Mouse (Mus musculus): Measurements from ENCODE around the gene Ccl22. TPM values are rescaled to one million over a fixed set of nuclear protein-coding genes. Genes with fewer than 3 reads are reported as not detected.

Gene Ccl22
- polyA plus RNA-seq (2015; fragmentation: Nextera tagmentation; extraction: Ambion mirVana), result 0.05 TPM in 1 of 2 replicates, not detected in the other

DNA sequence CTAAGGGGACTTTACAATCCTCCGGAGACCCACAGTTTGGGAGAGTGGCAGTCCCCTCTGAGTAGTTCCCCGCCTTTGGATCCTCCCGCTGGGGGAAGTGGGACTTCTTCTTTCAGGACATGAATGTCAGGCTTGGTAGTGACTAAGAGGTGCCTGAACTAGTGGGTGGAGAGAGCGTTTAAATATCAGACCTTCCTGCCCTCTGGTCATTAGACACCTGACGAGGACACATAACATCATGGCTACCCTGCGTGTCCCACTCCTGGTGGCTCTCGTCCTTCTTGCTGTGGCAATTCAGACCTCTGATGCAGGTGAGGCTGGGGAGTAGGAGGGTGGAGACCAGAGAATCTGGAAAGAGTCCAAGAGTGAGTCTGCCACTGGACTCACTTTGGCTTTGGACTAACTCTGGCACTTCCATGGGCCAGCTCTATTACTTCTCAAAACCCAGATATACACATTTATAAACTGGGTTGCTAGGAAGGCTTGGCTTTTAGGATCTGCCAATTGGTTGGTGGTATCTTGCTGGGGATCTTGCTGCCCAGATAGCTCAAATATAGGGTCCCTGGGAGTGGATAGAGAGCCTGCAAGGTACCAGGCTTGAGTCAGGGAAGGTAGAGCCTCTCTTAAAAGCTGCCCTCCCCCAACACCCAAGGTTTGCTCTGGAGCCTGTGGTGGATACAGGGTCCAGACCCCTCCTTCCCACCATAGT, at the start of gene Ccl22:
Ccl22 (plus strand) TSS at position 115 of the 709 bp plus-strand sequence.

DNA sequence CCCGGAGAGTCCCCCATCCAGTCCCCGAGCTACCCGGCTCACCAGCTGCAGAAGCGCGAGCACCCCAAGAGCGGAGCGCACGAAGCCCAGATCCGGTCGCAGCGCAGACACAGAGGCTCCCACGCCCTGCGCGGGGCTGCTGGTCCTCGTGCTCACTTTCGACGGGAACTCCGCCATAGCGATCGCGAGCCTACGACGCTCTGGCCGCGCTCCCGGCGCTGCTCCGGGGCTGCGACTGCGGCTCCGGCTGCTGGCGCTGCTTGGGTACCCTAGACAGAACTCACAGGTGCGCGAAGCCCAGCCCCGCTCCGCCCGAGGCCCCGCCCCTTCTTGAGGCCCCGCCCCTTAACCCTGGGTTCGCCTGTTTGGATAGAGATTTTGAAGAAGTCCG, 49.4 kb upstream of the Ccl22 start, which contains the start of gene Pllp:
Pllp (minus strand) TSS at position 285 of the 391 bp plus-strand sequence.

DNA sequence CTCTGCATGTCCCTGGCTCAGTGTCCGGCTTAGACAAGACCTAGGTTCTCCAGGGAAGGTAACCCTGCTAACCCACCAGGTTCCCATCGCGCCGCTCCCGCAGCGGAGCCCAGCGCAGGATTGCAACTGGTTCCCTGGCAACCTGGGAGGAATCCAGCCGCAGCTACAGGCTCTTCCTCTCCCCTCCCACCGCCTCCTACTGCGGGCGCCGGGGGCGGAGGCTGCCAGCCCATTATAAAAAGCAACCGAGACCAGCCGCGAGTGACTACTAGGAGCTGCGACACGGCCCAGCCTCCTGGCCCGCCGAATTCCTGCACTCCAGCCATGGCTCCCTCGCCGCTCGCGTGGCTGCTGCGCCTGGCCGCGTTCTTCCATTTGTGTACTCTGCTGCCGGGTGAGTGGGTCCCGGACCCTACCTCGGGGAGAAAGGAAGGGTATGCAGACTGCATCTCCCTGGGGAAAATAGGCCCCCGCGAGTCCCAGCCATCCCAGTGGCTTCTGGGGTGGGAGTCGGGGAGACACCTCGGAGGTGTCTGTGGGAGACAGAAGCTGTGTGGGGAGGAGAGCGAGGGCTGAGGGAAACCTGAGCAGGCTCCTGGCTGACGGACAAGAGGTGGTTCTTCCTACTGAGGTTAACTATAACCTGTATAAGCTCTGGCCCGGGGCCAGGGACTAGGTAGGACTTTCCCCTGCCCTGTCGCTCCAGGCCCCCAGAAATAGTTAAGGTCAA, 26.7 kb downstream of the Ccl22 start, which contains the start of gene Cx3cl1:
Cx3cl1 (plus strand) TSS at position 69 of the 730 bp plus-strand sequence.

Other genes with a start within 250 kb of the Ccl22 start
- gene Cpne2, start 212.6 kb upstream of the Ccl22 start, polyA plus RNA-seq (2015; fragmentation: Nextera tagmentation; extraction: Ambion mirVana), result 11.7 and 13.1 TPM in 2 replicates
- gene Rspry1, start 143.7 kb upstream of the Ccl22 start, polyA plus RNA-seq (2015; fragmentation: Nextera tagmentation; extraction: Ambion mirVana), result 16.6 and 17.8 TPM in 2 replicates
- 30.3 and 36.6 TPM in 2 replicates for gene Fam192a, start 143.6 kb upstream of the Ccl22 start, polyA plus RNA-seq (2015; fragmentation: Nextera tagmentation; extraction: Ambion mirVana)
- 101 and 111 TPM in 2 replicates for gene Arl2bp, start 79.0 kb upstream of the Ccl22 start, polyA plus RNA-seq (2015; fragmentation: Nextera tagmentation; extraction: Ambion mirVana)
- gene Pllp, start 49.3 kb upstream of the Ccl22 start, polyA plus RNA-seq (2015; fragmentation: Nextera tagmentation; extraction: Ambion mirVana), result 43.5 and 49.2 TPM in 2 replicates
- gene Cx3cl1, start 26.4 kb downstream of the Ccl22 start, polyA plus RNA-seq (2015; fragmentation: Nextera tagmentation; extraction: Ambion mirVana), result 8.6 and 9.6 TPM in 2 replicates
- 0.73 TPM in 1 of 2 replicates, not detected in the other for gene Ccl17, start 64.9 kb downstream of the Ccl22 start, polyA plus RNA-seq (2015; fragmentation: Nextera tagmentation; extraction: Ambion mirVana)
- 50.5 and 54.1 TPM in 2 replicates for gene Coq9, start 92.7 kb downstream of the Ccl22 start, polyA plus RNA-seq (2015; fragmentation: Nextera tagmentation; extraction: Ambion mirVana)
- gene Ciapin1, start 92.8 kb downstream of the Ccl22 start, polyA plus RNA-seq (2015; fragmentation: Nextera tagmentation; extraction: Ambion mirVana), result 54.3 and 61.0 TPM in 2 replicates
- 93.9 and 99.1 TPM in 2 replicates for gene Polr2c, start 111.9 kb downstream of the Ccl22 start, polyA plus RNA-seq (2015; fragmentation: Nextera tagmentation; extraction: Ambion mirVana)
- gene Dok4, start 130.7 kb downstream of the Ccl22 start, polyA plus RNA-seq (2015; fragmentation: Nextera tagmentation; extraction: Ambion mirVana), result 18.9 and 21.5 TPM in 2 replicates
- 39.8 and 40.3 TPM in 2 replicates for gene Ccdc102a, start 172.5 kb downstream of the Ccl22 start, polyA plus RNA-seq (2015; fragmentation: Nextera tagmentation; extraction: Ambion mirVana)
- 0.08 and 0.14 TPM in 2 replicates for gene Adgrg5, start 178.1 kb downstream of the Ccl22 start, polyA plus RNA-seq (2015; fragmentation: Nextera tagmentation; extraction: Ambion mirVana)
- 20.0 and 22.6 TPM in 2 replicates for gene Adgrg1, start 229.2 kb downstream of the Ccl22 start, polyA plus RNA-seq (2015; fragmentation: Nextera tagmentation; extraction: Ambion mirVana)

Data from urinary bladder, postnatal 0 days (tissue).